Mouse (Mus musculus) kidney, embryonic 15.5 days (tissue): ENCODE results near the gene Otor. TPM values are rescaled to one million over a fixed set of nuclear protein-coding genes. Genes with fewer than 3 reads are reported as not detected.

Source experiments
- ATAC-seq: fragments of 200-750 bp; cut with Nextera tagmentation; replicated peaks from 2 replicates; pipeline ENCODE4 v1.8.0; 2017; ENCODE audit warnings: moderate TSS enrichment; ENCODE audit not compliant: low FRiP score
- H3K27ac ChIP-seq: fragments of 300-500 bp; sonication (generic); 2 replicates; pipeline ENCODE4 v1.5.1; 2015; ENCODE audit warnings: mild to moderate bottlenecking, inconsistent platforms
- H3K27me3 ChIP-seq: fragments of 300-500 bp; sonication (generic); 2 replicates; pipeline ENCODE4 v1.6.1; 2015; ENCODE audit warnings: inconsistent platforms
- H3K36me3 ChIP-seq: fragments of 300-500 bp; sonication (generic); 2 replicates; pipeline ENCODE4 v1.6.1; 2015; ENCODE audit warnings: inconsistent platforms
- H3K4me1 ChIP-seq: fragments of 300-500 bp; sonication (generic); 2 replicates; pipeline ENCODE4 v1.6.1; 2015; ENCODE audit warnings: inconsistent platforms
- H3K4me2 ChIP-seq: fragments of 300-500 bp; sonication (generic); 2 replicates; pipeline ENCODE4 v1.6.1; 2015; ENCODE audit warnings: moderate library complexity, mild to moderate bottlenecking, inconsistent platforms
- H3K4me3 ChIP-seq: fragments of 300-500 bp; sonication (generic); replicated peaks from 2 replicates; pipeline ENCODE4 v1.5.1; 2015; ENCODE audit warnings: mild to moderate bottlenecking, inconsistent platforms
- H3K9ac ChIP-seq: fragments of 300-500 bp; sonication (generic); 2 replicates; pipeline ENCODE4 v1.6.1; 2015; ENCODE audit warnings: mild to moderate bottlenecking, inconsistent platforms
- H3K9me3 ChIP-seq: fragments of 300-500 bp; sonication (generic); replicated peaks from 2 replicates; pipeline ENCODE4 v1.6.1; 2016; ENCODE audit warnings: inconsistent platforms
- WGBS: fragments of 180-500 bp; shearing (Covaris S2); methylation state at CpG from one replicate; pipeline ENCODE4 v1.1.7; 2015; ENCODE audit warnings: mixed read lengths; 5-methylcytosine and 5-hydroxymethylcytosine counted together
- polyA plus RNA-seq: library from polyadenylated mRNA; unstranded; fragments of >200 nt; fragmentation: Nextera tagmentation; extraction: Ambion mirVana; gene quantifications from 2 replicates; pipeline ENCODE4 v1.2.1, GENCODE M21; 2015

The Otor gene
- polyA plus RNA-seq = 0.32 and 0.35 TPM in 2 replicates

GRCm38 (mm10) chr2:143078198-143078851 lies at the start of gene Otor:
Gene Otor (plus strand): TSS chr2:143078473.
- ATAC-seq = no peak
- no peak within 1 kb of the TSS for H3K4me3 ChIP-seq
- H3K9me3 ChIP-seq = no peaks in the 10 kb centered on the region
- no peak within 1 kb of the TSS for H3K9ac ChIP-seq
- H3K27ac ChIP-seq = no peak within 1 kb of the TSS
- H3K36me3 ChIP-seq = no peaks in the 10 kb centered on the region
- H3K27me3 ChIP-seq = no peaks in the 10 kb centered on the region
- H3K4me2 ChIP-seq = no peak within 1 kb of the TSS
- H3K4me1 ChIP-seq = no peaks in the 10 kb centered on the region
- 62% methylated on average over 8 of the region's 8 CpGs for WGBS

- no peaks in the 10 kb centered on the region for H3K27me3 ChIP-seq
- H3K4me3 ChIP-seq = no peak overlapping the region
- WGBS = 83% methylated on average over 1 of the region's 1 CpGs
- H3K9ac ChIP-seq = no peak overlapping the region
- no peak overlapping the region for H3K4me2 ChIP-seq
- H3K4me1 ChIP-seq = peaks cover 11% of the 10 kb centered on the region
- no peak overlapping the region for H3K27ac ChIP-seq
- no peaks in the 10 kb centered on the region for H3K9me3 ChIP-seq
- no peak for ATAC-seq
- H3K36me3 ChIP-seq = no peaks in the 10 kb centered on the region
Observed at GRCm38 (mm10) chr2:143031283-143031682, 47.0 kb upstream of the Otor start.

- H3K27me3 ChIP-seq = no peaks in the 10 kb centered on the region
- H3K27ac ChIP-seq = no peak overlapping the region
- ATAC-seq = no peak
- no peak overlapping the region for H3K4me3 ChIP-seq
- no peaks in the 10 kb centered on the region for H3K36me3 ChIP-seq
- no peak overlapping the region for H3K4me2 ChIP-seq
- H3K4me1 ChIP-seq = peaks cover 11% of the 10 kb centered on the region
- WGBS = 61% methylated on average over 10 of the region's 10 CpGs
- H3K9me3 ChIP-seq = no peaks in the 10 kb centered on the region
- H3K9ac ChIP-seq = no peak overlapping the region
Observed at GRCm38 (mm10) chr2:143032378-143033255, 45.7 kb upstream of the Otor start.

- peak; percentile 78 for ATAC-seq
- Histone ChIP-seq H3K9ac (no peak overlapping the region), H3K27ac (peak overlapping the region; percentile 30; the same call in 1 of the 2 replicates), H3K4me3 (peak overlapping the region; percentile 29), H3K4me1 (peaks cover 11% of the 10 kb centered on the region), H3K9me3 (no peaks in the 10 kb centered on the region), H3K4me2 (peak overlapping the region; percentile 53), H3K36me3 (no peaks in the 10 kb centered on the region), H3K27me3 (no peaks in the 10 kb centered on the region)
- 37% methylated on average over 7 of the region's 7 CpGs for WGBS
Observed at GRCm38 (mm10) chr2:143034350-143035085, 43.8 kb upstream of the Otor start.

GRCm38 (mm10) chr2:143035086-143035593 lies 43.1 kb upstream of the Otor start:
- WGBS = 42% methylated on average over 10 of the region's 10 CpGs
- Histone ChIP-seq H3K4me2 (peak overlapping the region; percentile 53), H3K27me3 (no peaks in the 10 kb centered on the region), H3K4me3 (peak overlapping the region; percentile 29), H3K36me3 (no peaks in the 10 kb centered on the region), H3K27ac (peak overlapping the region; percentile 30), H3K4me1 (peaks cover 11% of the 10 kb centered on the region), H3K9ac (no peak overlapping the region), H3K9me3 (no peaks in the 10 kb centered on the region)
- ATAC-seq = peak; percentile 79

GRCm38 (mm10) chr2:143041596-143041995 lies 36.7 kb upstream of the Otor start:
- Histone ChIP-seq H3K4me2 (no peak overlapping the region), H3K9ac (no peak overlapping the region), H3K27ac (no peak overlapping the region), H3K27me3 (no peaks in the 10 kb centered on the region), H3K36me3 (no peaks in the 10 kb centered on the region), H3K9me3 (no peaks in the 10 kb centered on the region), H3K4me1 (no peaks in the 10 kb centered on the region), H3K4me3 (no peak overlapping the region)
- 94% methylated on average over 1 of the region's 1 CpGs for WGBS
- ATAC-seq = no peak

- Histone ChIP-seq H3K9me3 (no peaks in the 10 kb centered on the region), H3K9ac (no peak overlapping the region), H3K36me3 (no peaks in the 10 kb centered on the region), H3K27ac (no peak overlapping the region), H3K27me3 (peaks cover 7% of the 10 kb centered on the region; the same call in 1 of the 2 replicates), H3K4me2 (no peak overlapping the region), H3K4me1 (no peaks in the 10 kb centered on the region), H3K4me3 (no peak overlapping the region)
- ATAC-seq = no peak
Observed at GRCm38 (mm10) chr2:143055251-143055650, 23.0 kb upstream of the Otor start.

GRCm38 (mm10) chr2:143056736-143057135 lies 21.5 kb upstream of the Otor start:
- Histone ChIP-seq H3K9ac (no peak overlapping the region), H3K4me1 (no peaks in the 10 kb centered on the region), H3K9me3 (no peaks in the 10 kb centered on the region), H3K4me3 (no peak overlapping the region), H3K27me3 (peaks cover 7% of the 10 kb centered on the region; the same call in 1 of the 2 replicates), H3K36me3 (no peaks in the 10 kb centered on the region), H3K4me2 (no peak overlapping the region), H3K27ac (no peak overlapping the region)
- WGBS = 82% methylated on average over 5 of the region's 5 CpGs
- ATAC-seq = no peak

GRCm38 (mm10) chr2:143062432-143062811 lies 15.9 kb upstream of the Otor start:
- 0 out of 2 replicates have a peak overlapping the region, but pooled peaks have one; percentile 81 for H3K9ac ChIP-seq
- H3K27me3 ChIP-seq = peaks cover under 1% of the 10 kb centered on the region; the same call in 1 of the 2 replicates
- WGBS = 47% methylated on average over 6 of the region's 6 CpGs
- no peaks in the 10 kb centered on the region for H3K9me3 ChIP-seq
- H3K4me2 ChIP-seq = peak overlapping the region; percentile 71
- no peak overlapping the region for H3K27ac ChIP-seq
- ATAC-seq = no peak
- peak overlapping the region; percentile 84 for H3K4me3 ChIP-seq
- H3K36me3 ChIP-seq = peaks cover 24% of the 10 kb centered on the region
- peaks cover 11% of the 10 kb centered on the region for H3K4me1 ChIP-seq

GRCm38 (mm10) chr2:143062812-143063792 lies 15.2 kb upstream of the Otor start, which contains the start of gene Snrpb2:
Gene Snrpb2 (plus strand): TSS chr2:143063039.
- Histone ChIP-seq H3K4me1 (peaks cover 11% of the 10 kb centered on the region), H3K36me3 (peaks cover 29% of the 10 kb centered on the region), H3K27ac (peak within 1 kb of the TSS; percentile 58; the same call in 1 of the 2 replicates), H3K4me3 (peak within 1 kb of the TSS; percentile 84), H3K27me3 (no peaks in the 10 kb centered on the region), H3K9me3 (no peaks in the 10 kb centered on the region), H3K9ac (peak within 1 kb of the TSS; percentile 81), H3K4me2 (peak within 1 kb of the TSS; percentile 71)
- peak; percentile 97 for ATAC-seq
- WGBS = 1% methylated on average over 55 of the region's 55 CpGs

GRCm38 (mm10) chr2:143065914-143066313 lies 12.4 kb upstream of the Otor start:
- Histone ChIP-seq H3K36me3 (peaks cover 53% of the 10 kb centered on the region), H3K4me1 (peaks cover 11% of the 10 kb centered on the region), H3K9ac (no peak overlapping the region), H3K4me3 (no peak overlapping the region), H3K27me3 (no peaks in the 10 kb centered on the region), H3K9me3 (no peaks in the 10 kb centered on the region), H3K27ac (no peak overlapping the region), H3K4me2 (no peak overlapping the region)
- ATAC-seq = no peak
- 93% methylated on average over 3 of the region's 3 CpGs for WGBS
